Mouse (Mus musculus) gastrocnemius, postnatal 14 days (tissue): Measurements from ENCODE around the gene 1700069L16Rik. TPM values are rescaled to one million over a fixed set of nuclear protein-coding genes. Genes with fewer than 3 reads are reported as not detected.

Experiments used
- DNase-seq: peaks from one replicate; pipeline ENCODE4 v3.0.0; 2021; ENCODE audit warnings: mixed read lengths
- intact Hi-C: fragments of 180-260 bp; cut with DNase I; formaldehyde crosslinking; loops from one replicate; pipeline ENCODE4 v1.15.1; 2025; ENCODE audit warnings: low total_unique reads
- total RNA-seq, 2 experiments: library from RNA; stranded (reverse); gene quantifications; 2 replicates each; pipeline ENCODE4 v1.2.3; 2021

The 1700069L16Rik gene
- total RNA-seq, 2 experiments from 2014 or later = not detected

DNA sequence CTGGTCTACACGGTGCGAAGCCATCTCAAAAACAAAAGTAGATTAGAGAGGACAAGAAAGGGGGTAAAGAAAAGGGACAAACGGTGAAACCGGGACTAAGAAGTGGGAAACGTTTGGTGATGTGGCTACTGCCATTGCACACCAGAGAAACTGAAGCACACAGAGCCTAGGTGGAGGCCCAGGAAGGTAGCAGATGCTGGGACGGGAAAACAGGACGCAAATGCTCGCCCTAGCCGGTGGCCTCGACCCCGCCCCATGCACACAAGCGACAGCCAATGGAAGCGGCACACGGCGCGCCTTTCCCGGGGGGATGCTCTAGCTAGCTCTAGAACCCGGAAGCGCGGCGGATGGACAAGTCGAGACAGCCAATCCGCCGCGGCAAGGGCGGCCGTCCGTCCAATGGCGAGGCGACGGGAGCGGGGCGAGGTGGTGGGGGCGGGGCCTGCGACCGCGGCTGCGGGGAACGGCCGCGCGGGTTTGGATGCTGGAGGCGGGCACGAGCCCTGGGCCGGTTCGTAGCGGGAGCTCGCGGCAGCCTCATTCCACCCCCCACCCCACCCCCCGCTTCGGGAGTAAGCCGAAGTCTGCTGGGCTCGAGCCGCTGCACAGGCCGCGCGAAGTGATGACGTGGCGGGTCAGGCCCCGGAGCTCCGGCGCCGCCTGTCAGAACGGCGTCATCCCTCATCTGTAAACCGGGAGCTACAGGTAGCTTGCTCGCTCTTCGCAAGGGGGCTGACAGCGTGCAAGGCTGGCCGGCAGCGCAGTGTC, 11.0 kb upstream of the 1700069L16Rik start, which contains the start of gene Ficd:
Ficd (plus strand) TSS at position 459 of the 768 bp plus-strand sequence.
- DNase-seq = peak; percentile 95
- intact Hi-C loops = loop anchor here (2.0 kb wide), 1 partner anchor 35 kb away; no protein-coding TSS in a partner anchor

DNA sequence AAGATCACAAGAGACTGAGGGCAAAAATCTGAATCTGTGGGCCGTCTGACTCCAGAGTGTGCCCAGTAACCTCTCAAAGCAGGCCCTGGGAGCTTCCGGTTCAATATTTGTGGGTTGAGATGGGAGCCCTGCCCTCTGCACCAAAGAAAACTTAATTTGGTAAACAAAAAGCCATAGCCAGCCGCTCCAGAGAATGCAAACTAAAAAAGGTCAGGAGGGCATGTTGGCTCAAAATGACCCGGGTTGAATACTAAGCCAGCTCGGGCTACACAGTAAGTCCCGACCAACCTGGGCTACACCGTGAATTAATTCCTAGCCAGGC, 10.4 kb upstream of the 1700069L16Rik start:
- DNase-seq = no peak
- intact Hi-C loops = no loop called here

GRCm38 (mm10) chr5:113734376-113734775, 9.8 kb upstream of the 1700069L16Rik start:
- intact Hi-C loops = no loop called here
- DNase-seq = no peak

- peak; percentile 54 for DNase-seq
- intact Hi-C loops = no loop called here
Measured at GRCm38 (mm10) chr5:113732182-113732581, 7.6 kb upstream of the 1700069L16Rik start.

DNA sequence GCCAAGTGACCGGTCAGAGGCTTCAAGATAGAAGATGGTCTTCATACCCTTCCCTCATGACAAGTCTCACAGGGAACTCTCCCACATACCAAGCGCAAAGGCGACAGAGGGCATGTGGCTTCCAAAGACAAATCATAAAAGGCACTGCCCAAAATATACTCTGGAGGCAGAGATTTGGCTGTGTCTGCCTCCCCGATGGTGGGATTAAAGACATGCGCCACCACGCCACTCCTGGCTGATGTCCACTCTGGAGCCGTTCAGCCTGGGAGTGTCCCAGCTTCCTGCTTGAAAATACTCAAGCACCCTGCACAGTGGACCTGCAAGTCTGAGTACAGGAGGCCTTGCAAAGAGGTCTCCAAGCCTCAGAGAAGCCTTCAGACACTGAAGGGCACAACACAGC, 6.6 kb upstream of the 1700069L16Rik start:
- no peak for DNase-seq
- intact Hi-C loops = no loop called here

DNA sequence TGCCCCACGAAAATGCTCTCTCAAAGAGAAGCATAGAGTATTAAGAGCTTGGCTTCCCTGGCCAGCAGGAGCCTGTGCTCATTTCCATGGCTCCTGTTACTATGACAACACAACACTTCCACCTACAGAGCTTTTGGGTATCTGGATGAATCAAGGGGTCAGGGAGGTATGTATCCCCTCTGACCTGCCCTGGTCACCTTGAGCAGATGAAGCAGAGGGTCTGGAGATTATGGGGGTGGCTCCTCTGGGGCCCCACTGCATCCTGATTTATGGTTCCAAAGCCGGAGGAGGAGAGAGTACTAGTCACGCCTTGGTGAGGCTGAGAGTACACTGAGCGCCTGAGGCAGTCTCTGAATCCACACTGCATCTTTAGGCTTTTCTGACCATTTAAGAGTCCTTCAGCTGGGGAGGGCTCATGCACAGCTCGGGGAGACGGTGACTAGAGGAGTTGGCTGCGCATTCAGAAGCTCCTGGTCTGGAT, 6.1 kb upstream of the 1700069L16Rik start:
- DNase-seq = no peak
- intact Hi-C loops = no loop called here

- no peak for DNase-seq
- intact Hi-C loops = no loop called here
Measured at GRCm38 (mm10) chr5:113728691-113729090, 4.1 kb upstream of the 1700069L16Rik start.

DNA sequence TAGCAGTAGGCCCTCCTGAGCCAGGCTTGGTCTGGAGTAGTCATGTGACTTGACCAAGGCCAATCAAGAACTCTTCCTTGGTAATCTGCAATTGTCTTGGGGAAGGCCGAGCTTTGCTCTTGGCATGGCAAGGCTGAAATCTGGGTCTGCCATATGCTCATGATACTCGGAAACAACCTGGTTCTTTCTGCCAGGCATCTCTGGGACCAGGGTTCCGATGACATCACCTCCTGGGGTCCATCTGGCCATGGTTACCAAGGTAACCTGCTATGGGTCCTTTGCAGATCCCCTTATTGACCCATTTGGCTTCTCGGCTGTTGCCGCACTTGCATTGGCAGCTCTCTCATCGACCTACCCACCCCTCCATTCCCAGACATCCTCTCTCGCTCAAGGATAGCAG, 3.4 kb upstream of the 1700069L16Rik start:
- no peak for DNase-seq
- intact Hi-C loops = no loop called here

- DNase-seq = no peak
- intact Hi-C loops = loop anchor here (2.0 kb wide), 1 partner anchor 360 kb away; no protein-coding TSS in a partner anchor
Measured at GRCm38 (mm10) chr5:113727238-113727637, 2.7 kb upstream of the 1700069L16Rik start.

DNA sequence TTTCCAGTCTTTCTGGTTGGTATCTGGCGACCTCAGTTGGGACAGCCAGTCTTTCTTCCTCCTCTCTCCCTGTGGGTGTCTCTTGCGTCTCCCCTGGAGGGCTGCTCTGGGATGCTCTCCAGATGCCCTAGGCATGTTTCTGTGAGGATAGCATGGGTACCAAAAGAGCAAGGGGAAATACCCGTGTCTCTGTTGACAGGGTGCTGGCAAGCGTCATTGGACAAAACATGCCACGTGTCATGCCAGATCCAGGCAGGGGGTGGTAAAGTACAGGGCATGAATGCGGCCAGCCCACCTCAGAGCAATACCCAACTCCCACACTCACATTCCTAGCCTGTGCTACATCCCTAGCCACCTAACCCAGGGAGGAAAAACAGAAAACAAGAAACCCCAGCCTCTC, 2.0 kb upstream of the 1700069L16Rik start:
- intact Hi-C loops = loop anchor here (2.0 kb wide), 1 partner anchor 360 kb away; no protein-coding TSS in a partner anchor
- DNase-seq = no peak

DNA sequence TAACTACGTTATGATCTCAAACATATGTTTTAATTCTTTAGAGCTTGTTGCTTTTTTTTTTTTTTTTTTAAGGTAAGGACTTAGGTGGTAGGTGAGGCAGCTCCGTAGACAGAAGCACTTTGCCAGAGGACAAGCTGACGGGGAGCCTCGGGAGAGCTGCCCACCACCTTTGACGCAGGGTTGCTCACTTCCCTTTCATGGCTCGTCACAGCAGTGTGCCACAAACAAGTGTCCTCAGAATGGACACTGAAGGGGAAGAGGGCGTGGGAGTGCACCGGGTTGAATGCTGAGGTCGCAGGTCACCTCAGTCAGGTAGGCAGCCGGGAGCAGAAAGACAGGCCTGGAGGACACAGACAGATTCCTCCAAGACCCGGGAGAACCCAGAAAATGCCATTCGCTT, 845 bp upstream of the 1700069L16Rik start:
- no peak for DNase-seq
- intact Hi-C loops = loop anchor here (2.0 kb wide), 1 partner anchor 255 kb away; no protein-coding TSS in a partner anchor

- DNase-seq = no peak
- intact Hi-C loops = loop anchor here (2.0 to 5.0 kb wide), 2 partner anchors 136 to 253 kb away; no protein-coding TSS in a partner anchor
Measured at GRCm38 (mm10) chr5:113723567-113724237, 870 bp downstream of the 1700069L16Rik start.

- DNase-seq = no peak
- intact Hi-C loops = loop anchor here (5.0 kb wide), 1 partner anchor 135 kb away; no protein-coding TSS in a partner anchor
Measured at GRCm38 (mm10) chr5:113722224-113723013, 2.2 kb downstream of the 1700069L16Rik start.

DNA sequence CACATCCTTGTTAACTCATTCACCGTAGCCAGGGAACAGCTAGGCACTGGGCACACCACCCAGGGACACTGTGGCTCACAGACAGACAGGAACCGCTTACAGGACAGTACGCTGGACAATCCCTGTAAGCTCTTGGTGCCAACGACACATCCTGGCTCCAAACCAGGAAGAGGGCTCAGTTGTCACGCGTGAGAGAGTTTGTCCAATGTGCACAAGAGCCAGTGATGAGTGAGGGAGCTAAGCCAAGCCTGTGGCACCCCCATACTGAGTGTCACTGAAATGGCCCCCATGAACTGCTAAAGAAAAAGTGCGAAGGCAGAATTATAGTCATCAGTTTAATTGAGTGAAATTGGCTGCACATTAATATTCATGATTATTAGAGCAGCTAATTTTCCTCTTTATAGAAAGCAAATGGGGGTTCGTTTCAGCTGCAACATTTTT, 5.3 kb downstream of the 1700069L16Rik start:
- intact Hi-C loops = no loop called here
- DNase-seq = no peak

DNA sequence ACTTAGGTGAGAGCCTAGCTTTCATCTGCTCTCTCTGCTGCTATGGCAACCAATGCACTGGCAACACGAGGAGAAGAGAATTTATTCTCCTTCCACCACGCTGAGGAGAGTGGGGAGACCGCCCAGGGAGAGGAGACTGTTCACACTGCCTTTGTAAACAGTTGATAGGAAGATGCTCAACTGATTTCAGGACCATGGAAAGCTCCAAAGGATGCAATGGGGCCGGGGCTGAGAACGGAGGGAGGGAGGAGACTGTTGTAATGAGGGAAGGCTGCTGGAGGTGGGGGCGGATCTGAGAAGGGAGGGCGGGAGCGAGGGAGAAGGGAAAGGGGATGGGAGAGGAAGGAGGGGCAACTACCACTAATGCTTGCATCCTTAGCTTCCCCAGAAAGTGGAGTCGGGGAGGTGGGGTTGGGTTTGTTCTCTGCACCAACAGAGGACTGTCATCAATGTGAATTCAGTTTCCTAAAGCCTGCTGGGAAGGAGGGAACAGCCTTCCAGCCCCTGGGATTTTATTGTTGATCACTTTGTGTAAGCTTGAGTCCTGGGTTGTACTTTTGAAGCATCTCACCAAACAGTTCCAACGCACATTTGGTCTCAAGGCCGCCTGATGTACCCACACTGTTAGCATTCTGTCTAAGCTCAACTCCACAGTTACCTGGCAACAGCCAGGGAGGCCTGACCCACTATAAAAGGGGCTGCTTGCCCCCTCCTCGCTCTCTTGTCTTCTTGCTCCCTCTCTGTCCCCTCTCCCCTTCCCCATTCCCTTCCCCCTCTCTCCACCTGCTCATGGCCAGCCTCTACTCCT, 7.8 kb downstream of the 1700069L16Rik start:
- intact Hi-C loops = no loop called here
- no peak for DNase-seq

GRCm38 (mm10) chr5:113712861-113713260, 11.7 kb downstream of the 1700069L16Rik start:
- intact Hi-C loops = no loop called here
- DNase-seq = no peak

DNA sequence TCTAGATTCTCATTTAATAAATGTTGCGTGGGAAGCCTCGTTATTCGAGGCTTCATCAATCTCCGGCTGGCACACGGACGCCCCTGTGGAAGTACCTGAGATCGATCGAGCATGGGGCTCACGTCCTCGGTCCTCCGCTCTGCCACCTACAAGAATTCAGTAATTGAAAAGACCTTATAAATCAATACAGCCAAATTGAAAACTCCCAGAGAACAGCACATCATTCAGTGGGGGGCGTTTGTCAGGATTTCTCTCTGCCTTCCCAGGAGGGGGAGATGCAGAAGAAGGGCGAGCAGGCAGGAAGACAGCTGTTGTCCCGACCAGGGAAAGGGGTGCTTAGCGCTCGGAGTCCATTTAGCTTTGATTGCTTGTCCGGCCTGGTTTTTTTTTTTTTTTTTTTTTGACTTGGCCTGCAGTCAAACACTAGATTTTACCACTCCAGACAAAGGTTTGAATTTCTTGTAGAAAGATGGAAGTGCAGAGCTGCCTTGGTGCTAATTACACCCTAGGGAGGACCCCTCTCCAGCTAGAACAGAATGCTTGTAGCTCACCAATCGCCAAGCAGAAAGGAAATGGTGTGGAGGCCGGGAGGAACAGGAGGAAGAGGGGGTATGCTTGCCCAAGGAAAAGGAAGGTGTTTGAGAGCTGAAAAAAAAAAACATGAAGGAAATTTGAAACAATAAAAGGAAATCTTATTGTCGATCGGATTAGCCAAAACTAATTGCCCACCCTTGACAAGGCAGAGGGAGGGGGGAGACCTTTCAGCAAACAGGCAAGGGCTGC, 20.6 kb downstream of the 1700069L16Rik start:
- no peak for DNase-seq
- intact Hi-C loops = no loop called here

DNA sequence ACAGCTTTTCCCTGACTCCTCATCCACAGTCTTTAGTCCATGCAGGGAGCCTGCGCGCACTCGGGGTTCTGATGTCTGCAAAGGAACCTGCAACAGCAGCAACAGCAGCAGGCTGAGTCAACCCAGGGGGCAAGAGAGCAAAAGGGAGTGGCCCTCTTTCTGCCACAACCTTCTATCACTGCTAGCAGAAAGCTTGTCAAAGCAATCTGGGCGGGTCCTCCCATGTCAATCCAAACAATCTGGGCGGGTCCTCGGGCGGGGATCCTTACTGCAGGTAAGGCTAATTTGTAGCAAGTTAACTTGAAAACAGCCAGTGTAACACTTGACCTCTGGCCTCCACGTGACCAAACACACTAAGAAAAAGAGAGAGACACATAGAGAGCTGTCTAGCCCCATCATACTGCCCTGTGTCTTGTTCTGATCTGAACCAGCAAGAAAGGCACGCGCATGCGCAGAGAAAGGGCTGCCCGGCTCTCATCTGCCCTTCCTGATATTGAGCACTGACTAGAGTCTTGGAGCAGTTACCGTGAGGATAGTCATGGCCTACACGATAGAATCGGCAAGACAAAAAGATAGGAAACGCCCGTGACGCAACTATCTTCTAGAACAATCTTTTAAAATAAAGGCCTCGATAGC, 24.1 kb downstream of the 1700069L16Rik start:
- no peak for DNase-seq
- intact Hi-C loops = no loop called here
